In genomic region chr2:59839755-59840154, GRCm38 (mm10) we compare ENCODE assay signal across 19 mouse cellular contexts. TPM values are rescaled to one million over a fixed set of nuclear protein-coding genes. Genes with fewer than 3 reads are reported as not detected.
DNase-seq lines count a peak whose midpoint lies in the region; ATAC-seq lines count a peak whose summit lies in the region.
"Had no signal": no experiment of that assay in that cellular context is flagged by ENCODE, and none has a peak within 500 bp of the region (broad histone marks: within the 10 kb centered on the region; RNA-seq: fewer than 3 reads in every experiment).

No protein-coding gene starts in this region.

- no peak overlapping the region for H3K9ac ChIP-seq in embryonic facial prominence, embryonic 13.5 days
- no peak overlapping the region for H3K9ac ChIP-seq in hindbrain, embryonic 12.5 days
- H3K9ac ChIP-seq in hindbrain, embryonic 14.5 days: no peak overlapping the region
- no peak overlapping the region for H3K9ac ChIP-seq in neural tube, embryonic 14.5 days (replicated peaks; ENCODE audit: low read depth, low read length)
- H3K9ac ChIP-seq: heart, embryonic 15.5 days; limb, embryonic 12.5 days; liver, embryonic 13.5 days; lung, embryonic 14.5 days had no signal

- H3K9me3 ChIP-seq in embryonic facial prominence, embryonic 13.5 days: no peaks in the 10 kb centered on the region
- H3K9me3 ChIP-seq in embryonic facial prominence, embryonic 10.5 days: no peaks in the 10 kb centered on the region
- no peaks in the 10 kb centered on the region for H3K9me3 ChIP-seq in hindbrain, embryonic 12.5 days (replicated peaks)
- H3K9me3 ChIP-seq in hindbrain, embryonic 10.5 days: peaks cover 6% of the 10 kb centered on the region; the same call in 1 of the 2 replicates
- no peaks in the 10 kb centered on the region for H3K9me3 ChIP-seq in hindbrain, embryonic 14.5 days (ENCODE audit: control insufficient read depth, low read length)
- H3K9me3 ChIP-seq in neural tube, embryonic 14.5 days (ENCODE audit: control insufficient read depth, low read length): no peaks in the 10 kb centered on the region
- H3K9me3 ChIP-seq: heart, embryonic 15.5 days; liver, embryonic 13.5 days had no signal

- peaks cover 78% of the 10 kb centered on the region for H3K36me3 ChIP-seq in embryonic facial prominence, embryonic 13.5 days
- peaks cover 90% of the 10 kb centered on the region for H3K36me3 ChIP-seq in embryonic facial prominence, embryonic 10.5 days (replicated peaks)
- peaks cover 18% of the 10 kb centered on the region for H3K36me3 ChIP-seq in hindbrain, embryonic 12.5 days
- peaks cover 51% of the 10 kb centered on the region for H3K36me3 ChIP-seq in hindbrain, embryonic 10.5 days
- H3K36me3 ChIP-seq in hindbrain, embryonic 14.5 days (replicated peaks; ENCODE audit: control insufficient read depth, insufficient read depth): no peaks in the 10 kb centered on the region
- no peaks in the 10 kb centered on the region for H3K36me3 ChIP-seq in neural tube, embryonic 14.5 days (ENCODE audit: control insufficient read depth, insufficient read depth, low read length)

- DNase-seq in embryonic facial prominence, embryonic 10.5 days (ENCODE audit: low spot score): no peak
- no peak for DNase-seq in hindbrain, embryonic 10.5 days (ENCODE audit: low spot score)
- no peak for DNase-seq in hindbrain, embryonic 14.5 days (ENCODE audit: low spot score)
- no peak for DNase-seq in lung, postnatal 4 days
- DNase-seq in embryo, embryonic 11 days: no peak
- DNase-seq: adrenal gland, adult 8-10 months; cerebellum, adult 18-20 months; cerebellum, postnatal 36 days; gastrocnemius, postnatal 14 days; kidney, adult 11 months; liver, embryonic 13.5 days; lung, embryonic 14.5 days; lung, postnatal 36 days; right cerebral cortex, adult 18-20 months had no signal

- 78% methylated on average over 2 of the region's 2 CpGs for WGBS in embryonic facial prominence, embryonic 13.5 days
- 79% methylated on average over 2 of the region's 2 CpGs for WGBS in embryonic facial prominence, embryonic 10.5 days
- 74% methylated on average over 2 of the region's 2 CpGs for WGBS in hindbrain, embryonic 12.5 days
- 89% methylated on average over 2 of the region's 2 CpGs for WGBS in hindbrain, embryonic 10.5 days
- WGBS in hindbrain, embryonic 14.5 days: 70% methylated on average over 2 of the region's 2 CpGs
- 80% methylated on average over 2 of the region's 2 CpGs for WGBS in neural tube, embryonic 14.5 days

- H3K4me3 ChIP-seq in embryonic facial prominence, embryonic 13.5 days: no peak overlapping the region
- no peak overlapping the region for H3K4me3 ChIP-seq in embryonic facial prominence, embryonic 10.5 days
- no peak overlapping the region for H3K4me3 ChIP-seq in hindbrain, embryonic 12.5 days
- no peak overlapping the region for H3K4me3 ChIP-seq in hindbrain, embryonic 10.5 days
- H3K4me3 ChIP-seq in hindbrain, embryonic 14.5 days (replicated peaks; ENCODE audit: low read length): no peak overlapping the region
- no peak overlapping the region for H3K4me3 ChIP-seq in neural tube, embryonic 14.5 days (ENCODE audit: low read depth, low read length)
- H3K4me3 ChIP-seq: heart, embryonic 15.5 days; limb, embryonic 12.5 days; liver, embryonic 13.5 days had no signal

- no peaks in the 10 kb centered on the region for H3K27me3 ChIP-seq in embryonic facial prominence, embryonic 13.5 days
- H3K27me3 ChIP-seq in embryonic facial prominence, embryonic 10.5 days (replicated peaks; ENCODE audit: low read depth, poor library complexity, severe bottlenecking): no peaks in the 10 kb centered on the region
- no peaks in the 10 kb centered on the region for H3K27me3 ChIP-seq in hindbrain, embryonic 12.5 days
- H3K27me3 ChIP-seq in hindbrain, embryonic 10.5 days (ENCODE audit: insufficient read depth, poor library complexity, severe bottlenecking): no peaks in the 10 kb centered on the region
- H3K27me3 ChIP-seq in hindbrain, embryonic 14.5 days (ENCODE audit: control insufficient read depth, insufficient read depth, low read length): no peaks in the 10 kb centered on the region
- H3K27me3 ChIP-seq in neural tube, embryonic 14.5 days (ENCODE audit: control insufficient read depth, insufficient read depth, low read length): no peaks in the 10 kb centered on the region
- H3K27me3 ChIP-seq: heart, embryonic 15.5 days; limb, embryonic 12.5 days; liver, embryonic 13.5 days had no signal

- peaks cover 9% of the 10 kb centered on the region; the same call in 1 of the 2 replicates for H3K4me1 ChIP-seq in embryonic facial prominence, embryonic 13.5 days
- H3K4me1 ChIP-seq in embryonic facial prominence, embryonic 10.5 days: peaks cover 22% of the 10 kb centered on the region
- H3K4me1 ChIP-seq in hindbrain, embryonic 12.5 days: peaks cover 13% of the 10 kb centered on the region
- H3K4me1 ChIP-seq in hindbrain, embryonic 10.5 days (replicated peaks): peaks cover 24% of the 10 kb centered on the region
- H3K4me1 ChIP-seq in hindbrain, embryonic 14.5 days (replicated peaks; ENCODE audit: control insufficient read depth, insufficient read depth, low read length): peaks cover 15% of the 10 kb centered on the region
- H3K4me1 ChIP-seq in neural tube, embryonic 14.5 days (ENCODE audit: control insufficient read depth, insufficient read depth, low read length): peaks cover 3% of the 10 kb centered on the region; the same call in 1 of the 2 replicates

- no peak overlapping the region for H3K4me2 ChIP-seq in embryonic facial prominence, embryonic 13.5 days
- H3K4me2 ChIP-seq in hindbrain, embryonic 12.5 days (replicated peaks): no peak overlapping the region
- no peak overlapping the region for H3K4me2 ChIP-seq in hindbrain, embryonic 14.5 days (replicated peaks)
- H3K4me2 ChIP-seq in neural tube, embryonic 14.5 days (ENCODE audit: low read depth, low read length): no peak overlapping the region
- H3K4me2 ChIP-seq: heart, embryonic 15.5 days; limb, embryonic 12.5 days; liver, embryonic 13.5 days; lung, embryonic 14.5 days had no signal

- H3K27ac ChIP-seq in embryonic facial prominence, embryonic 13.5 days: 0 out of 2 replicates have a peak overlapping the region, but pooled peaks have one; percentile 16
- no peak overlapping the region for H3K27ac ChIP-seq in embryonic facial prominence, embryonic 10.5 days (replicated peaks)
- H3K27ac ChIP-seq in hindbrain, embryonic 12.5 days: 0 out of 2 replicates have a peak overlapping the region, but pooled peaks have one; percentile 52
- no peak overlapping the region for H3K27ac ChIP-seq in hindbrain, embryonic 10.5 days
- H3K27ac ChIP-seq in hindbrain, embryonic 14.5 days: peak overlapping the region; percentile 71
- H3K27ac ChIP-seq in neural tube, embryonic 14.5 days (ENCODE audit: low read depth, low read length): 0 out of 2 replicates have a peak overlapping the region, but pooled peaks have one; percentile 52
- H3K27ac ChIP-seq: heart, embryonic 15.5 days; limb, embryonic 12.5 days; liver, embryonic 13.5 days had no signal

- ATAC-seq in embryonic facial prominence, embryonic 13.5 days (ENCODE audit: insufficient number of reproducible peaks, insufficient read depth, low FRiP score, low TSS enrichment, low read depth): no peak
- ATAC-seq in hindbrain, embryonic 12.5 days (ENCODE audit: low FRiP score): no peak
- ATAC-seq in hindbrain, embryonic 14.5 days (ENCODE audit: low FRiP score): peak; percentile 52
- no peak for ATAC-seq in neural tube, embryonic 14.5 days (ENCODE audit: low read depth)

RNA-seq across cellular contexts. Expression of gene Wdsub1, which starts 42.6 kb away (rescaled TPM):
- polyA plus RNA-seq in embryonic facial prominence, embryonic 13.5 days (2015; fragmentation: Nextera tagmentation; extraction: Ambion mirVana): 44.1 and 45.8 TPM in 2 replicates
- polyA plus RNA-seq in embryonic facial prominence, embryonic 10.5 days (2016; fragmentation: Nextera tagmentation; extraction: Ambion mirVana): 23.7 and 27.7 TPM in 2 replicates
- polyA plus RNA-seq in hindbrain, embryonic 12.5 days (2016; fragmentation: Nextera tagmentation; extraction: Ambion mirVana): 17.4 and 21.7 TPM in 2 replicates
- polyA plus RNA-seq in hindbrain, embryonic 10.5 days (2016; fragmentation: Nextera tagmentation; extraction: Ambion mirVana): 17.4 and 17.5 TPM in 2 replicates
- polyA plus RNA-seq in hindbrain, embryonic 14.5 days (2014; fragmentation: Nextera tagmentation; extraction: Ambion mirVana): 14.0 and 16.6 TPM in 2 replicates
- 13.3 and 14.1 TPM in 2 replicates for polyA plus RNA-seq in neural tube, embryonic 14.5 days (2014; fragmentation: Nextera tagmentation; extraction: Ambion mirVana)

Comparison
In these comparisons a context has a peak if more than half of its experiments do, and no peak if none do; other contexts are left out.
1. H3K27ac ChIP-seq: peak in embryonic facial prominence, embryonic 13.5 days (single experiment), hindbrain, embryonic 12.5 days (single experiment), hindbrain, embryonic 14.5 days (single experiment) and neural tube, embryonic 14.5 days (single experiment); none in embryonic facial prominence, embryonic 10.5 days (single experiment) and hindbrain, embryonic 10.5 days (single experiment).